Mouse (Mus musculus) c-Kit-negative CD71-positive TER-119-positive erythroid progenitor cells, embryonic 14.5 days (primary cell): Measurements from ENCODE around the gene Man1a2.
A peak's percentile ranks its signal among the peaks of the same experiment; 100 is the strongest.

Experiments
- DNase-seq: peaks from one replicate; pipeline ENCODE4 v3.0.0-alpha.2; 2013; ENCODE audit warnings: low read depth, low spot score

Gene Man1a2

GRCm38 (mm10) chr3:100685087-100685762 is at the start of gene Man1a2:
TSS of gene Man1a2 (minus strand) at chr3:100685503.
- peak; percentile 71 for DNase-seq

- DNase-seq, result no peak
These were observed 49.3 kb upstream of the Man1a2 start for GRCm38 (mm10) chr3:100734482-100735154.

DNA sequence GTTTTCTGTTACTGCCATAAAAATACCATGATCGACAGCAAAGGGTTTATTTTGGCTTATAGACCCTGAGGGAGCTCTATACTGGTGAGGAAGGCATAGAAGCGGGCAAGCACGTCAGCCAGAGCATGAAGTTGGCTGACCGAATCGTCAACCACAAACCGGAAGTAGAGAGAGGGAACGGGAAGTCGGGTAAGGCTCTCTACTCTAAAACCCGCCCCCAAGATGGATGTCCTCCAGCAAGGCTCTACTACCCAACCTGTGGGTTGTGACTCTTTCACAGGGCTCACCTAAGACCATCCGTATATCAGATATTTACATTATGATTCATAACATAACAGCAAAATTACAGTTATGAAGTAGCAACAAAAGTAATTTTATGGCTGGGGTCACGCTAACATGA is 46.6 kb upstream of the Man1a2 start:
- DNase-seq, result no peak

DNA sequence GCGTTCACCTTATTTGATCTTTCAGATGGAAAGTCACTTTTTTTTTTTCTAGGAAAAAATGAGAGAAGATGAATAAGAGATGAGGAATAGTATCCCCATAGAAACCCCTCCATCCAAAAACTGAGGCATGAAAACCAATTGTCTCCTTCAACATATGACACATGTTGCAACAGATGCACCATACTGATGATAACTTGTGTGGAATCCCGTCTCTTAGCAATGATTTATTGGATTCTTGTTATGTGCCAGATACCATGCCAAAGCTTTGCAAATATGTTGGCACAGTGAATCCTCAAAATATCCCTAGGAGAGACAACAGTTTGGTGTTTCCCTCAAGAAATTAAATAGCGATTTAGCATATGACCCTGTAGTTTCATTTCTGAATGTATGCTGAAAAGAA is 46.0 kb upstream of the Man1a2 start:
- no peak for DNase-seq

- DNase-seq, result no peak
These were observed 42.9 kb upstream of the Man1a2 start for GRCm38 (mm10) chr3:100728008-100728712.

GRCm38 (mm10) chr3:100725960-100726674 is 40.8 kb upstream of the Man1a2 start:
- no peak for DNase-seq

GRCm38 (mm10) chr3:100720786-100721300 is 35.5 kb upstream of the Man1a2 start:
- DNase-seq, result no peak

DNA sequence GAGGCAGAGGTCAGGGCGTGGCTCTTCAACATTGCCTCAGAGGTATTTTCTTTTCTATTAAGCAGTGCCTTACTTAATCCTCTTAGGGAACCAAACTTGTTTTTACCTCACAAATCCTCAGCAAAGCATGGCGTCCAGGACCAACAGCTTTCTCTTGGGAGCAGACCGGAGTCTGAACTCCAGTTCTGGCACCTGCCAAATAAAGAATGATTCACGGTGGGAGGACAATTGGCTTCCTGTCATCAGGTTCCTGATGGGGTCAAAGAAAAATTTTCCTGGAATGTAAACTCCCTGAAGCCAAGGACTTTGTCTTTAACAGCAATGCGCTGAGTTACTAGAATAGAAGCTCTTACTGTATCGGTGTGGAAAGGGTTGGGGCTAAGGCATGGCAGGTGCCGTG is 30.9 kb upstream of the Man1a2 start:
- no peak for DNase-seq

DNA sequence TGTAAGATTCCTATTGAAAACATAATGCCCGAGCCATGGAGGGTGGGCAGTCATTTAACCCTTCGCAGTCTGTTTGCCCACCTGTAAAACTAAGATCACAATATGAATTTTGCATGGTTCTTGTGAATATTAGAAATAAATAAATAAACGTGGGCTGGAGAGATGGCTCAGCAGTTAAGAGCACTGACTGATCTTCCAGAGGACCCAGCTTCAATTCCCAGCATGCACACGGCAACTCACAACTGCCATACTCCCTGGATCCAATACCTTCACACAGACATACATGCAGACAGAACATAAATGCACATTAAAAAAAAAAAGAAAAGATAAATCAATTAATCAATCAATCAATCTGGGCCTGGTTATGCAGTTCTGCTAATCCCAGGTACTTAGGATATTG is 30.1 kb upstream of the Man1a2 start:
- DNase-seq, result no peak

- no peak for DNase-seq
These were observed 28.1 kb upstream of the Man1a2 start for GRCm38 (mm10) chr3:100713142-100714005.

DNA sequence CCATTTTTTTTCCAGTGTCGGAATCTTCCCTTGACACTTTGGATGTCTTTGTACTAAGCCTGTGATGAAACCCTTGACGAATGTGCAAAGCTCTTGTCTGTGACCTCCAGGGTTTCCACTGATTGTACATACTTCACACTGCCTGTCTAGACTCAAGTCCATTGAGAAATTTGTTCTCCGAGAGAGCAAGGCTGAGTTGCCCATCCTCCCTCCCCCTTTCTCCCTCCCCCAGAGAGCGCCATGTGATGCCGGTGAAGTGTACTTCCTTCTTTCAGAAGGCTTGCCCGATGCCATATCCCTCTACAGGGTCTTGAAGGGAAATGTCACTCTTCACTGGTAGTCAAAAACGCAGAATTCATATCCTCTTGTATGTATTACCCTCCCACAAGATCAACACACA is 26.8 kb upstream of the Man1a2 start:
- DNase-seq, result no peak

DNA sequence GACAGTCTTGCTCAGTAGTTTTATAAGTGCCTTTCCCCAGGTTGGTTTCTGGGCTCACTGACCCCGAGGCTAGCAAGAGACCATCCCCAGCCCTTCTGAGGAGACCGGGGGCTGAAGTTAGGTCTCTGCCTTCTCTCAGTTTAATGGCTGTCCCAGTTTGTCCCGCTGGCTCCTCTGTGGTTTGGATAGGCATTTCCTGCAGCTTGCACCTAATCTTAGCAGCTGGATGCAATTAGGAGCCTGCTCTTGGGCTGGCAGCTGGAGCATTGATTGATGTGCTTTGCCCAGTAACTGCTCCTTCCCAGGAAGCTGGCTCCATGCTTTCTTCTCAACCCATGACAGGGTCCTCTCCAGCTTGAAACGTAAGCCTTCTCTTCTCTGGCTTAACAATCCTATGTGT is 26.2 kb upstream of the Man1a2 start:
- no peak for DNase-seq

DNA sequence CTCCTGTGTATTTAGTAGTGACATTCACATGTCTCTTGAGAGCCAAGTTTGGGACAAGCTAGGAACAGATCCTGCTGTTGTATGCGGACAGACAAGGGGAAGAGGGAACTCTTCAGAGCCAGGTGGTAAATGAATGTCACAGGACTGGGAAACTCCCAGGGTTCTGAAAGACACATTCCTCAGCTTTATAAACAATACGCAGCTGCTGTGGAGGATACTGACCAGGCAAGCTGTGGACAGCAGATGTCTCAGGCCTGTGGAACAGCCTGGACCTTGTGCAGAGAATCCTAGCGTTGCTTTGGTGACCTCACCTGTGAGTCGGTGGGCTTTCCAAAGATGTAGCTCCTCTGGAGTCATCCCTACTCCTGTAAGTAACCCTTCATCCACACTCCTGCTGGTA is 21.8 kb upstream of the Man1a2 start:
- DNase-seq, result no peak

DNA sequence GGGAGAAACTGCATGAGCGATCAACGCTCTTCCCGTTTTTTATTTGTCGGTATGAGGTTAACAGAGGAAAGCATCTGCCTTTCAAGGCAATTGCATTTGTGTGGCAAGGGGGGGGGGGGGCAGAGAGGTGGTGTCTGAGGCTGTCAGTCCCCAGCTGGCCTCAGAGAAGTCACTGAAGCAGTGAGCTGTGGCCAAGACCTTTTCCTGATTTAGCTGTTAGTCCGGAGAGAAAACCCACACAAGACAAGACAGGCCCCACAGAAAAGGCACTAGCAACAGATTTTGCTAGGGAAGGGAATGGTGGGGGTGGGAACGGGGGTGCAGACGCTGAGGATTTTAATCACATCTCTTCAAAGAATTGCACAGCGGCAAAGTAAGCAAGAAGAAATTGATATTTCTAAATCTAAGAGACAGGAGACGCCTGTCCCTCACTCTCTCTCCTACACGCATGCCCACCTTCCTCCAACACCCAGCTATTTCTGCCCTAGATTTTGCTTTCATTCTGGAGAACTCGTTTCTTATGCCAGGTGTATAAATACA is 19.9 kb upstream of the Man1a2 start:
- DNase-seq, result no peak

- no peak for DNase-seq
These were observed 18.7 kb upstream of the Man1a2 start for GRCm38 (mm10) chr3:100703847-100704644.

- DNase-seq, result no peak
These were observed 17.9 kb upstream of the Man1a2 start for GRCm38 (mm10) chr3:100702875-100703846.

DNA sequence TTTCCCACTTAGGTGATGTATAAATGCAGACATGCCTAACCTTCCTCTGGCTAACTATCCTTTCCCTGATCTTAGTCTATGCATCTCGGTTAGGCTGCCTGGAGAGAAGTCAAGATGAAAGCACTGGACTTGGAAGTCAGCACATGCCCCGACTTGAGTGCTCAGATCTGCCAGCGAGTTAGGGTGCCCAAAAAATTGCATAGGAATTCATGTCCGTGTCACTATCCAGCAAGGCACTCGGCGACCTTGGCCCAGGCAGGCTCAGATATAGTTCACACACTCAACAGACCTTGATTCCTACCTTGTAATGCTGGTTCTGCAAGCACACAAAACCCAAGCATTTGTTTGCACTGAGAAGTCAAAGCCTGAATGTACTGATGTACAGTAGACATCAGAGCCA is 3.4 kb upstream of the Man1a2 start:
- DNase-seq, result no peak

GRCm38 (mm10) chr3:100686756-100687155 is 1.5 kb upstream of the Man1a2 start:
- no peak for DNase-seq
